Mouse (Mus musculus): ENCODE data around the gene 4930512M02Rik. TPM values are rescaled to one million over a fixed set of nuclear protein-coding genes. Genes with fewer than 3 reads are reported as not detected.
"Not testable (repeated sequence)": the region's sequence is repeated elsewhere in the genome, so short reads cannot be mapped to it uniquely, and the experiment has no call there.

Gene 4930512M02Rik
- not detected in 3 replicates for total RNA-seq (2017)

DNA sequence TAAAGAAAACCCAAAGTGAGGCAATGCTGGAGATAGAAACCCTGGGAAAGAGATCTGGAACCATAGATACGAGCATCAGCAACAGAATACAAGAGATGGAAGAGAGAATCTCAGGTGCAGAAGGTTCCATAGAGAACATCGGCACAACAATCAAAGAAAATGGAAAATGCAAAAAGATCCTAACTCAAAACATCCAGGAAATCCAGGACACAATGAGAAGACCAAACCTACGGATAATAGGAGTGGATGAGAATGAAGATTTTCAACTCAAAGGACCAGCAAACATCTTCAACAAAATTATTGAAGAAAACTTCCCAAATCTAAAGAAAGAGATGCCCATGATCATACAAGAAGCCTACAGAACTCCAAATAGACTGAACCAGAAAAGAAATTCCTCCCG lies at the start of gene 4930512M02Rik:
Gene 4930512M02Rik, minus strand, starts transcription at position 101 of the 400 bp plus-strand sequence.
- ATAC-seq (replicated peaks; ENCODE audit: insufficient number of reproducible peaks, low FRiP score, low TSS enrichment, poor library complexity, severe bottlenecking) = not testable (repeated sequence)

DNA sequence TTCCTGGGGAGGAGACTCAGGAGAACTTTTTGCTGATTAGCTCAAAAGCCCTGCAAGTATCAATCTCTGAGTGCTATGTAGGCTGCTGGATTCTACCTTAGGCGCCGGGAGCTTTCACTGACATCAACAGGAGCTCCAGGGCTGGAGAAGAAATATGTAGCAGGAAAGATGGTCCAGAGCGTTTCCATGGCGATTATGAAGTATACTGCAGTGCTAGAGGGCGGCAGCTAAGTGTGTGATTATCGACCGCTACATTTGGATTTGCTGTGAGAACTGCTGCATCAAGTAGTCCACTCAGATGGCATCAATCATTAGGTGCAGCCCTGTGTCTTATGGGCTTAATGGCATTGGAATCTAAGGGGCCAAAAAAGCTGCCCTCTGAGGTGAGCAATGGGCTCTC lies 49.5 kb upstream of the 4930512M02Rik start:
- no peak for ATAC-seq (replicated peaks; ENCODE audit: insufficient number of reproducible peaks, low FRiP score, low TSS enrichment, poor library complexity, severe bottlenecking)

DNA sequence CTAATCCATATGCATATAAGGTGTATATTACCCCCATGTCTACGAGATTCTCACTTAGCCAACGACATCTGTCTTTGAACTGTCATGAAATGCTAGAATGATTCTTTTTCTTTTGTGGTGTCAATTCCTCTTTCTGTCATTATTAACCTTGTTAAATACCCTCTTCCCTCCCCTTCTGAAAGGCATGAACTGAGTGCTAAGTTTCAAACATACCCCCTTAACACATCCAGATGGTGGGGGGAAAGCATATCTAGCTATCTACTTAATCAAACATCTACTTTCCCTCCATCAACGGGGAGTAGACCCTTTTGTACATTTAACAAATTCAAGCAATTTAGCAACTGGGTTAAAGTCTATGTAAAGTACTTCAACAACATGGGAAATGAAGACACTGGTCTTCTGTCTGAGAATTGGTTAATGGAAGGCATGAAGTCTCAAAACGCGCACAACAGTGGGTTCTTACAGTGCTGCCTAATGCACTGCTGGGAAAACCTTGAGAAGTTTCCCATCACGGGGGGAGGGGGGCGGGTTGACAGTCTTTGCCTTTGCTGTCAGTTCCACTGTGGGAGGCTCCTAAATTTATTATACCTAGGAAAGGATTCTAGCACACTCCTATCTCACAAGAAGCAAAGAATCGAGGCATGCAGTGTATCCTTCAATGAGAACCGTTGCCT lies 48.6 kb upstream of the 4930512M02Rik start:
- no peak for ATAC-seq (replicated peaks; ENCODE audit: insufficient number of reproducible peaks, low FRiP score, low TSS enrichment, poor library complexity, severe bottlenecking)

DNA sequence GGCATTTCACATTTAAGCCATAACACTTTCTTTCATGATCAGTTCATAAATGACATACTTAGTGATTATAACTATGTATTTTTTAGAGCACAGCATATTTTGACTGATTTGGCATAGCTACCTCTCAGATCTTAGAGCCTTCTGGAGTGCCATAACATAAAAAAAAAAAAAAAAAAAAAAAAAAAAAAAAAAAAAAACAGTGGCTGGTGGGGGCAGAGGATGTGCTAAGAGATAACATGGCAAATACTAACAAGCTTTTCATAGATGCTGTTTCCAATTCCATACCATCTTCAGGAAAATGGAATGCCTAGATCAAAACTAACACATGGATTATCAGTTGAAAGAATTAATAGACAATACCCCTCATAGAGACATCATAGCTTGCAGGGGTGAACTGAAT lies 47.4 kb upstream of the 4930512M02Rik start:
- no peak for ATAC-seq (replicated peaks; ENCODE audit: insufficient number of reproducible peaks, low FRiP score, low TSS enrichment, poor library complexity, severe bottlenecking)

DNA sequence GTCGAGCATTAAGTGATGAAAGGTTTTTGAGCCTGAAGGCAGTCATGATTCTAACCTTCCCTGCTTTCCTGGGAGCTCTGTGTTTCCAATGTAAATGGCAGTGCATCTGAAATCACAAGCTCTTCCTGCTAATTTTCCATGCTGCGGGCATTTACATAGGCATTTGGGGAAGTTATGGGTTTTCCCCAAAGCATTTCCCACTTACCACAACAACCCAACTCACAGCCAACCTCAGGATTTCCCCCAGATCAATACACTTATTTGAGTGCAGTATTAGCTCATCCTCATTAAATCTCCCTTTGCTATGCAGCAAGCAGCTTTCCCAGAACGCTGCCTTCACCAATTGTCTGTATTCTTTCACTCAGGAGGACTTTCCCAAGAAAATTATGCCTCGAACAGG lies 45.3 kb upstream of the 4930512M02Rik start:
- no peak for ATAC-seq (replicated peaks; ENCODE audit: insufficient number of reproducible peaks, low FRiP score, low TSS enrichment, poor library complexity, severe bottlenecking)

DNA sequence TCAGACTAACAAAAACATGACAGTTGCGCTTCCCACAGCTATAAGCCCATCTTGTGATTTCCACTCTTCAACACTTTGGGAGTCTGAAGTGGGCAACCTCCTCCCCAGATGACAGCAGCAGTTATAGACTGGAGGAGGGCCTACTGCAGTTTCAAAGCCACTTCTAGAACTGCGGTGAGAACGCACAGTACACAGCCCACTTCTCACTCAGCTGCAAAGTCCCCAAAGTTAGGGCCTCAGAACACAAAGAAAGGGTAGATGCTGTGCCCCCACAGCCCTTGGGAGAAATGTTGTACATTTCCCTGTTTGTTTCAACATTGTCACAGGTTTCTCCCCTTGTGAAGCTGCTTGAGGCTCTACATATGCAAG lies 40.3 kb upstream of the 4930512M02Rik start:
- ATAC-seq (replicated peaks; ENCODE audit: insufficient number of reproducible peaks, low FRiP score, low TSS enrichment, poor library complexity, severe bottlenecking) = no peak

DNA sequence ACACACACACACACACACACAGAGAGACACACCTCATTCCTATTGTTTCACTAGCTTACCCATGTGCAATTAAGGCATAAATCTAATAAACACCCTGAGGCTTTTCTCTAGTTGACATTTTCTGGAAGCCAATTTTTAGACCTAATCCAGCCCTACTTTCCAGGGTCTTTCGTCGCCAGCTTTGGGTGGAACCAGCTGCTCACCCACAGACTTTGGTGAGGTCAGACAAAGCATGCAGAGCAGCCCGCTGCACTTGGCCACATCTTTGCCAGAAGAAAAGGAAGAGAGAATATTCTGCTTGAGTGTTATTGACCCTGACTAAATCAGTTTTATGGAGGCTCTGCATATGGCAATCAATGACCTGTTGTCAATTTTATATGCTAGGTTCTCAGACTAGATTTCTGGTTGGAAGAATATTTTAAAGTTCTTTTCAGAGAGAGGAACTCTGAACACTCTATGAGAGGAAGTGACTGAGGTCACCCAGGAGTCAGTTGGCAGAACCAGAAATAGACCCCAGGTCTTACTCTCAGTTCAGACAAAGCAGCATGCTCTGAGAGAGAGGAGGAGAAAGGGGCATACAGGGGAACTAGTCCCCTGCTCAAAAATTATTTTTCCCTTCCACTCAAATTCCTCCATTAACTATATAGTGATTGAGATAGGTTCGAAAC lies 39.8 kb upstream of the 4930512M02Rik start:
- no peak for ATAC-seq (replicated peaks; ENCODE audit: insufficient number of reproducible peaks, low FRiP score, low TSS enrichment, poor library complexity, severe bottlenecking)

DNA sequence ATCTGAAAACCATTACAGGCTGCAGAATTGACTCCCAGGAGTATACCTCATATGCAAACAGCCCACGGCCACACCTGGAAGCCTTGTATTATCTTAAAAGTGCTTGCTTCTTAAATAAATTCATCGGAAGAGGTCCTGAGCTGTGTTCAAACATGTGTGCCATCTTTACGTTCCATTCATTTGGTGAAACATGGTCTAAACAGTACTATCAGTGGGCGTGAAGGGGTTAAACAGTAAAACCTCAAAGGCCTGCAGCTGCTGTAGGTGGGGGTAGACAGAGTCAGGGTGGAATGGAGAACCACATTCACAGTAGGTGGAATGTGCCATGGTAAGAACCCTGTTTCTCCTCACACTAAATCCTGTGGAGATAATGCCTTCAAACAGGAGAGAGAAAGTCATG lies 33.0 kb upstream of the 4930512M02Rik start:
- no peak for ATAC-seq (replicated peaks; ENCODE audit: insufficient number of reproducible peaks, low FRiP score, low TSS enrichment, poor library complexity, severe bottlenecking)

DNA sequence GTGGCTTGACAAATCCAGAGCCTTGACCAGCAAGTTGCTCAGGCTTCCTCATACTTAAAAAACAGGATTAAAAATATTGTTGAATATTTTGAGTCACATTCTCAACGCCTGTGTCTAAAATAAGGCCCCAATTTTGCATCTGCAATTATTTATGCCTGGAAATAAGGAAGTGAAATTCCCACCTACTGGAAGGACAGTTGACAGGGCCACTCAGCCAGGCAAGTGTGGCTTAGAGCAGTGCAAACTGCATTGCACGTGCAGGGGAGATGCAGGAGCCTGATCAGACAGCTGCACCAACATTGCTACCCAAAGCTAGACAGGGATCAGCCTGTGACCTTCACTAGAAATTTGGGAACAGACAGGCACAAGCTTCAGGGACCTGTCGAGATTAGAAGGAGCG lies 31.2 kb upstream of the 4930512M02Rik start:
- 0 out of 2 replicates have a peak, but pooled peaks have one; percentile 2 for ATAC-seq (replicated peaks; ENCODE audit: insufficient number of reproducible peaks, low FRiP score, low TSS enrichment, poor library complexity, severe bottlenecking)

DNA sequence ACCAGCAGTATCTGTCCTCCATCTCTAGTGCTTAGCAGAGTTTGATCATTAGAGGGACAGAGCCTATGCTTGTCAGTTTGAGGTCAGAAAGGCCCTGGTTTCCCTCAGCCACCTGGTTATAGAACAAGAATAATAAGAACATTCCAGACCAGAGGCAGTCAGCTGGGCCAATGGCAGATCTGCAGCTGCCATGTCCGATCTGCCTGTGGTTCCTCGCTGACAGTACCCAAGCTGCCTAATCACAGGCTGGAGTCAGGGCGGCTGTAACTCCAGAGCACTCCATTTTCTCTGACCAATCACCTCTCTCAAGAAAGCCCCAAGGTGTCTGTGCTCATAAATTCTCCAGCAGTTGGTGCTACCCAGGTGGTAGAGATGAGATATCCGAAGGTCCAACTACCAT lies 30.0 kb upstream of the 4930512M02Rik start:
- no peak for ATAC-seq (replicated peaks; ENCODE audit: insufficient number of reproducible peaks, low FRiP score, low TSS enrichment, poor library complexity, severe bottlenecking)

DNA sequence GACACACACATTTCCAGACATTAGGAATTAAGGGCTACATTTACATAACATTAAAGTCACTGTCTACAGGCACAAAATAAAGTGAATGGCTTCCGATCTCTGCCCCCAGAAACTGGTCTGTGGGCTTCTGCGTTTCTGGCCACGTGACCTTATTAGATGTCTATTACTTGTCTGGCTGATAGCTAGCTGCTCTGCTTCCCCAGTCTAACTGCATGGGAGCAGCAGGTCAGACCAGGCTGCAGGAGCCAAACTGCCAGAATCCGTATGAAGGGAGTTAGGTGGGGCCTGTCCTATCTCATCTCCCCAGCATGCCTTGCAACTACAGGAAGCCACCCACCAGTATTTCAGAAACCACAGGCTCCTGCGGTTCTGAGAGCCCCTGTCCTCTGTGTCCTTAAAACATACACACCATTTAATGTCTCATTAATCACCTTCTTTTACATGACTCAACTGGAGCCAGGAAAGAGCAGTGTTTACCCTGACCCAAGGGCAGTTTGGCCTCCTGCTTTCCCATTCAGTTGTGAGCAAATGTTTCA lies 29.4 kb upstream of the 4930512M02Rik start:
- ATAC-seq (replicated peaks; ENCODE audit: insufficient number of reproducible peaks, low FRiP score, low TSS enrichment, poor library complexity, severe bottlenecking) = peak; percentile 38; the same call in 1 of the 2 replicates

DNA sequence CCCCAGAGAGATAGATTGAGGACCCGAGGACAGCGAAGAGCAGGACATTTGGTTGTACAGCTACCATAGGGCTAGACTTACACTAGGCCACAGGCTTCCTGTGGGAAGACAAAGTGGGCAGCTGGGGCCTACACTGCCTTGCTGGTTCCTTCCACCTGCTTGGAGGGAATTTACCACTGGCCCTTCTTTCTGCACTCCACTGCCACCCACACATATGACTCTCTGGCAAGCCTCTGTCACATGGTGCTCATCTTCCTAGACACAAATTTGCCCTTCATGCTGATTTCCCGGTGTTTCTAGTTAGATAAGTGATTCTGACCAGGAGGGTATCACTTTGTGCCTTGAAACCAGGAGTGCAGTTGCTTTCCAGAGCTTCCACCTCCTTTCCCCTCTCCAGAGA lies 28.8 kb upstream of the 4930512M02Rik start:
- ATAC-seq (replicated peaks; ENCODE audit: insufficient number of reproducible peaks, low FRiP score, low TSS enrichment, poor library complexity, severe bottlenecking) = no peak

DNA sequence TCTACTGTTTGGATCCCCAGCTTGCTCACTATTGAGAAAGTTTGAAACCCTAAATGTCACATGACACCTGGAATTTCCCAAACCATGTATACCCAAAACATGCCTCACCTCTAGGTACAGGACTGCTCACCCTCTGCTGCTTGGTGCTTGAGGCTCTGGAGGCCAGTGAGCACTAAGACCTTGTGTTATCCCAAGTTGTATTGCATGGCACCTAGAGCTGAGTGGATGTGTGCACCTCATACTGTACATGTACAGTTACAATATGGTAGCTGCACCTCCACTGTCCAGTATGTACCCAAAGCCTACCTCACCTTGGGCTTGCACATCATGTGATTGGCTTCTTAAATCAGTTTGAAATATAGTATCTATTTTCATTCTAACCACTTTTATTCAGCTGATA lies 16.7 kb upstream of the 4930512M02Rik start:
- no peak for ATAC-seq (replicated peaks; ENCODE audit: insufficient number of reproducible peaks, low FRiP score, low TSS enrichment, poor library complexity, severe bottlenecking)

DNA sequence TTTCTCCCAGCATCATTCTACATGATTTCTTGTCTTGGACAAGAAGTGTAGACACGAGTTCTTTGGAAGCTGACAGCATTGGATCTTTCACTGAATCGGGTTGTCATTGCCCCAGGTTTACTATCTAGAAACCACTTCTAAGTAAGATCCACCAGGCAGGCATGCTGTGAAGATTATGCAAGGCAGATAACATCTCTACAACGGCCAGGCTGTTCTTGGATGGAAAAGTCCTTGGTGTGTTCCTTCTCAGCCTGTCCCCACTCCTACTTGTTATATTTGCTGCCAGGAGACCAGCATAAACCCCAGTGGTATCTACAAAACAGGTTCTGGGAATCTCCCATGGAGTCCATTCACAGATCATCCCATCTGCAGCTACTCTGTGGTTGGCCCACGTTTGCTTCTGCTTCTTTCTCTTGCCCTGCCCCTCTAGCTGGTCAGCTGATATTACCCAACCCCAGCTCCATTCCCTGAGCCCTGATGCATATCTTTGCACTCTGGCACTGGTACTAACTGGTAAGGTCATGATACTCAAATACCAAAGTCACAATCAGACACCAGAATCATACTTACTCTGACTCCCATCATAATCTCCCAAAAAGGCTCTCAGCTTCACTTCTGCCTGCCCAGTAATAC lies 3.4 kb downstream of the 4930512M02Rik start:
- ATAC-seq (replicated peaks; ENCODE audit: insufficient number of reproducible peaks, low FRiP score, low TSS enrichment, poor library complexity, severe bottlenecking) = 0 out of 2 replicates have a peak, but pooled peaks have one; percentile 43

DNA sequence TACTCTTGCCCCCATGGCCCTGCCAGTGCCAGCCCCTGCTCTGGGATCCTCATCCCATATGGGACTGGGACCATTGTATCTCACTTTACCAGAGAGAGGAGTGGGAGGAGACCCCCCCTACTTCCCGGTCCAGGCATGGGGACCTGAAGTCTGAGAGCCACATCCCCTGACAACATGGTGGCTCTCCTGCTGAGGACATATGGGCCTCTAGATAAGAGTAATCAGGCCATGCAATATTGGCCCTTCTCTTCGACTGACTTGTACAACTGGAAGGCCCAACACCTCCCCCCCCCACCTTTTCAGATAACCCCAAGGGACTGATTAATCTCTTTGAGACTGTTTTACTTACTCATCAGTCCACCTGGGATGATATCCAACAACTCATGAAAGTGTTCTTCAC lies 18.4 kb downstream of the 4930512M02Rik start:
- no peak for ATAC-seq (replicated peaks; ENCODE audit: insufficient number of reproducible peaks, low FRiP score, low TSS enrichment, poor library complexity, severe bottlenecking)

DNA sequence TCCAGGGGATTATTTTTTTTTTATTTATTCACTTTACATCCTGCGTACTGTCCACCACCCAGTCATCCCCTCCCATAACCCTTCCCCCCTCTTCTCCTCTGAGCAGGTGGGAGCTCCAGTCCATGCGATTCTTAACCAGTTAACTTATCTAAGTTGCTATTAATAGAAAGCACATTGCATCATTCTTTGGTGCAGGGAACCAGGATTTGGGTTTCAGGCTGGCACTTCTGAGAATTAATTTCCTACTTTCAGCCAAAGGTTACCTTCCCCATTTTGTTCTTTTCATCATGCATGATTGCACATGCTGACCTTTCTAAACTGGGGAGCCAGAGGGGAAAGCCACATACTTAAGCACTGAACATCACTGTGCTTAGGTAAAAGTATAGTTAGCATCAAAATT lies 40.3 kb downstream of the 4930512M02Rik start:
- peak; percentile 88 for ATAC-seq (replicated peaks; ENCODE audit: insufficient number of reproducible peaks, low FRiP score, low TSS enrichment, poor library complexity, severe bottlenecking)

DNA sequence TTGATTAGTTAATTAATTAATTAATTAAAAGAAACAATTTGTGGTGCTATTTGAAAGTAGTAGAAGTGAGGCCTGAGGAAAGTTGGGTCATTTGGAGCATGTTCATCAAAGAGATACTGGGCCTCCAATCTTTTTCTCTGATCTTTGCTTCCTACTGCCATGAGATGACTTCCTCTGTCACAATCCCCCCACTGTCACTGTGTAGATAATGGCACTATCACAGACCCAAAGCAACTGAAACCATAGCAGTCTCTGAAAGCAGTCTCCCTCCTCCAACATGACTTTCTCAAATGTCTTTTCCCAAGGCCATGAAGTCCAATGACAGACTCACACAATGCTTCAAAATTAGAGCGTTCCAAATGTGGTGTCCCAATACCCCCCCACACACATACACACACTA lies 41.2 kb downstream of the 4930512M02Rik start:
- no peak for ATAC-seq (replicated peaks; ENCODE audit: insufficient number of reproducible peaks, low FRiP score, low TSS enrichment, poor library complexity, severe bottlenecking)

DNA sequence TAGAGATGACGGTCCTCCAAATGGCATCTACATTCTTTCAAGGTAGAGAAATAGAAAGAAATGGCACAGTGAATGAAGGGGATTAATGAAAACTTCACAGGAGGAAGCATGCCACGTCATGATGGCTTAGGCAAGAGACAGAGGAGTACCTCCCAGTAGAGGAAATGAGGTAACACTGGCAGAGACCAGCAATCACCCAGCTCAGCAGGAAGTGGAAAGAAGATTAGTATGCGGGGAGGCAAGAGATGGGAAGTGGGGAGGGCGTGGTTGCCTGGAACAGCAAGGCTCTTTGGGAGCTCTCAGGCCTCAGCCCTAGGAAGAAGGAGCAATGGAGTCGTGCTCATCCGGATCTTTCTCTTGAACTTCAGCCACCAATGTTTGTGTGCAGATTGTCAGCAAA lies 53.9 kb downstream of the 4930512M02Rik start:
- peak; percentile 98 for ATAC-seq (replicated peaks; ENCODE audit: insufficient number of reproducible peaks, low FRiP score, low TSS enrichment, poor library complexity, severe bottlenecking)

DNA sequence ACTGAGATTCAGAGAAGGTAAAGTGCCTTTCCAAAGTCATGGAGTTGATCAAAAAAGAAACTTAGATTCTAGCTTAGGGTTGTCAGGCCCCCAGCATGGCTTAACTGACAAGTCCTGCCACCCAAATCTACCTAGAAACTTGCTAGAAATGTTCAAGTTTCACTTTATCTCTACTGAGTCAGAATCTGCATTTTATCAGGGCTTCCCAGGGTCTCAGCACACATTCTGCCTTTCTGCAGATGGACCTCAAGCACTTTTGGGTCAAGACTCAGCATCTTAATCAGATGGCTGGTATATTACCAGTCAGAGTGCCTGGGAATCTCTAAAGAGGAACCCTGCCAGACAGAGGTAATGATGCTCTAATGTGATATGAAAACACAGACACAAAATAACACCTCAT lies 56.9 kb downstream of the 4930512M02Rik start:
- ATAC-seq (replicated peaks; ENCODE audit: insufficient number of reproducible peaks, low FRiP score, low TSS enrichment, poor library complexity, severe bottlenecking) = no peak

Measured in monocyte, adult 5-6 weeks (primary cell).